Mouse (Mus musculus): ENCODE results near the gene Cdt1. TPM values are rescaled to one million over a fixed set of nuclear protein-coding genes. Genes with fewer than 3 reads are reported as not detected.

Cdt1 gene
- polyA plus RNA-seq, 1 experiment from 2014 or later: 29.0 TPM

DNA sequence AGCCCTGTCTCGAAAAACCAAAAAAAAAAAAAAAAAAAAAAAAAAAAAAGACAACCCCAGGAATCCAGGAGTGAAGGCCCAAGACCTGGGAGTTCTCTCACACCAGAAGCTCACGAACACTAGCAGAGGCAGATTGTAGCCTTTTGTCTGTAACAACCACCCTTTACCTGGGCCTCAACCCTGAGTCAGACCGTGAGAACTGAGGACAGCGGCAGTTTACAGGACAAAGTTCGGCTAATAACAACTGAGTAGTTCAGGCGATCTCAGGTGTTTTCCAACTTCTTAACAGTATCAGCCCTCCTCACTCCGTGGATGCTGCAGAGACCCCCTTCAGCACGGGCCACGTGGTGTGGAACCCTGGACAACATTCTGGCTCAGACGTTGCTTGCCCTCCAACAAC, 18.9 kb downstream of the Cdt1 start:
- H3K4me1 ChIP-seq (ENCODE audit: control insufficient read depth, insufficient read depth, low read length): no peaks in the 10 kb centered on the region
- no peak overlapping the region for H3K4me3 ChIP-seq (ENCODE audit: low read length)
- ATAC-seq (replicated peaks; ENCODE audit: extremely low read depth, insufficient read depth, low FRiP score): no peak
- no peaks in the 10 kb centered on the region for H3K9me3 ChIP-seq (replicated peaks; ENCODE audit: control insufficient read depth, low read length)
- H3K9ac ChIP-seq (ENCODE audit: low read length): no peak overlapping the region
- no peaks in the 10 kb centered on the region for H3K36me3 ChIP-seq (ENCODE audit: control insufficient read depth, insufficient read depth)
- no peak overlapping the region for H3K27ac ChIP-seq (ENCODE audit: low read length)
- WGBS: 83% methylated on average over 10 of the region's 10 CpGs
- no peak overlapping the region for H3K4me2 ChIP-seq (ENCODE audit: low read depth, low read length)
- no peaks in the 10 kb centered on the region for H3K27me3 ChIP-seq (ENCODE audit: control insufficient read depth, insufficient read depth, low read length)

DNA sequence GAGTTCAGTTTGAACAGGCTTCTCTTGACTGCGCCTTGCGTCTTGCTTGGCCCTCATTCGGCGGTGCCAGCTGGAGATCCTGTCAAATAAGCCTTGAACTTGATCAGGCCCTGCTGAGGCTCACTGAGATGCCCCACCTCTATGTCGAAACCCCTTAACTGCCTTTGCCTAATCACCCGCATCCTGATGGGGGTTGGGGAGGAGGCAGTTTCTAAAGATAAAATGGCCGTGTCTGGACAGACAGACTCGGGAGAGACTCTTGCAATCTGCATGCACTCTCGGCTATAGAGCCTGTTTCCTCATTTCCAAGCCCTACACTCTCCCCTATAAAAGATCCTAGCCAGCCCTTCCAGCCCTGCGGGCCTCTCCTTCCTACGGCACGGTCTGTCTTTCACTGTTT, 25.4 kb downstream of the Cdt1 start:
- no peaks in the 10 kb centered on the region for H3K36me3 ChIP-seq (ENCODE audit: control insufficient read depth, insufficient read depth)
- WGBS: 57% methylated on average over 12 of the region's 12 CpGs
- no peaks in the 10 kb centered on the region for H3K4me1 ChIP-seq (ENCODE audit: control insufficient read depth, insufficient read depth, low read length)
- no peak overlapping the region for H3K4me3 ChIP-seq (ENCODE audit: low read length)
- no peak overlapping the region for H3K27ac ChIP-seq (ENCODE audit: low read length)
- H3K27me3 ChIP-seq (ENCODE audit: control insufficient read depth, insufficient read depth, low read length): no peaks in the 10 kb centered on the region
- H3K9me3 ChIP-seq (replicated peaks; ENCODE audit: control insufficient read depth, low read length): no peaks in the 10 kb centered on the region
- H3K9ac ChIP-seq (ENCODE audit: low read length): no peak overlapping the region
- no peak overlapping the region for H3K4me2 ChIP-seq (ENCODE audit: low read depth, low read length)
- no peak for ATAC-seq (replicated peaks; ENCODE audit: extremely low read depth, insufficient read depth, low FRiP score)

DNA sequence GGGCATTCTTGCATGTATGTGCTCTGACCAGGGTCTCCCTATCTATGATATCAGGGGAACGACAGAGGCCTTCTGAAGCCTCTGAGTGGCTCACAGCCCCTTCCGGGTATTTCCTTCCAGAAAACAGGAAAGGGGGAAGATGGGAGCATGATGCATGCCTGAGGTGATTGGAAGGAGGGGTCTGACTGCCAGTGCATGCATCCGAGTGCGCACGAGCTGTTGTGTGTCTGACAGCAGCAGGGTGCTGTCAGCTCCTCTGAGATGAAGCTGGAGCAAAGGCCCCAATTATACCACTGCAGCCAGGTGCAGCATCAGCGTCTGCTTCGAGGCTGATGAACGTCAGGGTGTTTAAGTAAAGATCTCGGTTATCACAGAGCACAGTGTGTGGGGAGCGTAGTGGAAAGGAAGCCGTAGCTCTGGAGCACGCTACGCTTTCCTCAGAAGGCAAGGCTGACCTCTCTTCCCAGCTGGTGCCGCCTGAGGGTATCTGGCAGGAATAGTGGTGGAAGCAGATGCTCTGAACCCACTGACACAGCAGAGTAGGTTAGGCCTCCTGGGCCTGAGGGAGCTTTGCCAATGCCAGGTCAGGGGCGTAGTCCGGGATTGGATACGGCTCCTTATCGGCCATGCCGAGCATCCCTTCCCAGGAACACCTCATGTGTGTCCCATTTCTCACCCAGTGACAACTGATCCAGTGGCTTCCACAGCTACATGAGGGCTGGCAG, 26.1 kb downstream of the Cdt1 start:
- H3K36me3 ChIP-seq (ENCODE audit: control insufficient read depth, insufficient read depth): no peaks in the 10 kb centered on the region
- no peaks in the 10 kb centered on the region for H3K9me3 ChIP-seq (replicated peaks; ENCODE audit: control insufficient read depth, low read length)
- no peak overlapping the region for H3K4me3 ChIP-seq (ENCODE audit: low read length)
- ATAC-seq (replicated peaks; ENCODE audit: extremely low read depth, insufficient read depth, low FRiP score): no peak
- no peak overlapping the region for H3K27ac ChIP-seq (ENCODE audit: low read length)
- H3K4me1 ChIP-seq (ENCODE audit: control insufficient read depth, insufficient read depth, low read length): no peaks in the 10 kb centered on the region
- no peak overlapping the region for H3K9ac ChIP-seq (ENCODE audit: low read length)
- no peaks in the 10 kb centered on the region for H3K27me3 ChIP-seq (ENCODE audit: control insufficient read depth, insufficient read depth, low read length)
- WGBS: 74% methylated on average over 19 of the region's 19 CpGs
- no peak overlapping the region for H3K4me2 ChIP-seq (ENCODE audit: low read depth, low read length)

DNA sequence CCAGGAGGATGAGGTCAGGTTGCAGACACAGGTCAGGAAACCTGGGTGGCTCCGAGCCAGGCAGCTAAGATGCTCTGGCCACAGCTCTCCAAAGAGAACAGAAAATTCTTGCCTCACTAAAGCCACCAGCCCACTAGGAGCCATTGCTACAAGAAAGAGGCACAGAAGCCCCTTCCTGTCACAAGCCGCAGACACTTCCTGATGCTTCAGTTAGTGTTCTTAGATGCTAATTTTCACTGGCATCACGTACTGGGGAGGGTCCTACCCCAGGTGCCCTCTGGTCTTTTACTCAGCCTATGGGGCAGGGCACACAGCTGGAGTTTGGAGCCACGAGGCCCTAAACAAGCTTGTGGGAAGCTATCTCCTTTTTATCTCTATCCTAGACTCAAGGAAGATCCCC, 28.2 kb downstream of the Cdt1 start:
- H3K4me3 ChIP-seq (ENCODE audit: low read length): no peak overlapping the region
- ATAC-seq (replicated peaks; ENCODE audit: extremely low read depth, insufficient read depth, low FRiP score): peak; percentile 23; the same call in 1 of the 2 replicates
- H3K4me2 ChIP-seq (ENCODE audit: low read depth, low read length): no peak overlapping the region

DNA sequence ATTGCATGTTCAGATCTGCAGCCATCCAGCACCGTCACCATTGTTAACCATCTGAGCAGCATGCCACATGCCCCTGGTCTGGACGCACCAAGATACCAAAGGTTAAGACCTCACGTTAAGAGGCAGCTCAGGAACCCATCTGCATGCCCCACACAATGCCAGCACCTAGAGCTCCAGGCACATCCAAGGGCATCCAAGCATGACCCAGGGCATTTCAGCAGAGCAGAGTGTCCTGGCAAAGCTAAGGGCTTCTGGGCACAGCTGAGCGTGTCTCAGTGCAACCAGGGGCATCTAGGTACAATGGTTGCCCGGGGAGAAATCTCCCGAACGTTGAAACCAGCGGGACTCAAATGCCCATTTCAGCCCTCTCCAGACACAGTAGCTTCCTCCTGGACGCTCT, 32.9 kb downstream of the Cdt1 start:
- H3K27ac ChIP-seq (ENCODE audit: low read length): no peak overlapping the region
- H3K36me3 ChIP-seq (ENCODE audit: control insufficient read depth, insufficient read depth): no peaks in the 10 kb centered on the region
- WGBS: 89% methylated on average over 9 of the region's 9 CpGs
- no peak overlapping the region for H3K9ac ChIP-seq (ENCODE audit: low read length)
- H3K27me3 ChIP-seq (ENCODE audit: control insufficient read depth, insufficient read depth, low read length): no peaks in the 10 kb centered on the region
- ATAC-seq (replicated peaks; ENCODE audit: extremely low read depth, insufficient read depth, low FRiP score): no peak
- H3K4me1 ChIP-seq (ENCODE audit: control insufficient read depth, insufficient read depth, low read length): peaks cover 9% of the 10 kb centered on the region
- H3K4me2 ChIP-seq (ENCODE audit: low read depth, low read length): no peak overlapping the region
- H3K9me3 ChIP-seq (replicated peaks; ENCODE audit: control insufficient read depth, low read length): no peaks in the 10 kb centered on the region
- H3K4me3 ChIP-seq (ENCODE audit: low read length): no peak overlapping the region

More for the DNA sequence above, 28.2 kb downstream of the Cdt1 start:
- H3K9ac ChIP-seq (ENCODE audit: low read length): no peak overlapping the region
- no peak overlapping the region for H3K27ac ChIP-seq (ENCODE audit: low read length)
- 46% methylated on average over 4 of the region's 4 CpGs for WGBS
- H3K27me3 ChIP-seq (ENCODE audit: control insufficient read depth, insufficient read depth, low read length): no peaks in the 10 kb centered on the region
- no peaks in the 10 kb centered on the region for H3K9me3 ChIP-seq (replicated peaks; ENCODE audit: control insufficient read depth, low read length)
- H3K4me1 ChIP-seq (ENCODE audit: control insufficient read depth, insufficient read depth, low read length): no peaks in the 10 kb centered on the region
- H3K36me3 ChIP-seq (ENCODE audit: control insufficient read depth, insufficient read depth): no peaks in the 10 kb centered on the region

DNA sequence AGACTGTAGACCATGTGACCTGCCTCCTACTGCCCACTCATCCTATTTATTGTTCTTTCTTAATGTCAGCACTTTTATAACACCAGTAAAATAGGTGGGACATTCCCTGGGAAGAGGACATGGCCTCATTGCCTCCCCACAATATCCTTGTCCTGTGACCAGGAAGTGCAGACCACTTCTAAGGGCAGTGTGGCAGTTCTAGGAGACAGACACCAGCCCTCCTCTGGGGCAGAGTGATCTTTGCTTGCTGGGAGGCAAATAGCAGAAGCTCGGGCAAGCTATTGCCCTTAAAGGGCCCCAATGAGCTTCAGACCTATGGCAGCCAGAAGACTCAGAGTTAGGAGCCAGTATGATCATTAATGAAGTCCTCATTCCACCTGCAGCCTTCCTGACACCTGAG, 36.8 kb downstream of the Cdt1 start:
- H3K9ac ChIP-seq (ENCODE audit: low read length): no peak overlapping the region
- ATAC-seq (replicated peaks; ENCODE audit: extremely low read depth, insufficient read depth, low FRiP score): no peak; the same call in 1 of the 2 replicates
- H3K27me3 ChIP-seq (ENCODE audit: control insufficient read depth, insufficient read depth, low read length): no peaks in the 10 kb centered on the region
- H3K27ac ChIP-seq (ENCODE audit: low read length): peak overlapping the region; percentile 67
- no peak overlapping the region for H3K4me3 ChIP-seq (ENCODE audit: low read length)
- no peaks in the 10 kb centered on the region for H3K9me3 ChIP-seq (replicated peaks; ENCODE audit: control insufficient read depth, low read length)
- no peak overlapping the region for H3K4me2 ChIP-seq (ENCODE audit: low read depth, low read length)
- H3K4me1 ChIP-seq (ENCODE audit: control insufficient read depth, insufficient read depth, low read length): peaks cover 9% of the 10 kb centered on the region
- H3K36me3 ChIP-seq (ENCODE audit: control insufficient read depth, insufficient read depth): no peaks in the 10 kb centered on the region
- 42% methylated on average over 1 of the region's 1 CpGs for WGBS

DNA sequence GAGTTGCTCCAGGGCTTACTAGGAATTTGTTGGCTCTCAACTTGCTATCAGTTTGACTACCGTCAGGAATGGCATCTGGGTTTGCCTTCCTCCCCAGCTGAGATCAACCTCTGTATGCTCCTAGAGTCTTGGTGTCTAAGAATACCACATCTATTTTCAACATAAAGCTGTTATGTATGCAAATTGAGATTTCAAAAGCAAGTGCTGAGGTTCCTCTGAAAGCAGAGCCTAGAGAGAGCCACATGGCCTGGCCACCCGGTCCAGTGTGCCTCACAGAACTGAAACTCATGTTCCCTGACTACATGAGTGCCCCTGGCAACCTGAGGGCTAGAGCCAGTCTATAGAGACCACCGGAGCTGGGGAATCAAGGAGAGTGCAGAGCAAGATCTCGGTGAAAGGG, 37.6 kb downstream of the Cdt1 start:
- Histone ChIP-seq H3K4me2 (ENCODE audit: low read depth, low read length) (peak overlapping the region; percentile 26; the same call in 1 of the 2 replicates), H3K4me1 (ENCODE audit: control insufficient read depth, insufficient read depth, low read length) (peaks cover 11% of the 10 kb centered on the region), H3K9ac (ENCODE audit: low read length) (no peak overlapping the region), H3K27ac (ENCODE audit: low read length) (peak overlapping the region; percentile 67), H3K9me3 (replicated peaks; ENCODE audit: control insufficient read depth, low read length) (no peaks in the 10 kb centered on the region), H3K27me3 (ENCODE audit: control insufficient read depth, insufficient read depth, low read length) (no peaks in the 10 kb centered on the region), H3K36me3 (ENCODE audit: control insufficient read depth, insufficient read depth) (no peaks in the 10 kb centered on the region), H3K4me3 (ENCODE audit: low read length) (no peak overlapping the region)
- 50% methylated on average over 4 of the region's 4 CpGs for WGBS
- no peak for ATAC-seq (replicated peaks; ENCODE audit: extremely low read depth, insufficient read depth, low FRiP score)

DNA sequence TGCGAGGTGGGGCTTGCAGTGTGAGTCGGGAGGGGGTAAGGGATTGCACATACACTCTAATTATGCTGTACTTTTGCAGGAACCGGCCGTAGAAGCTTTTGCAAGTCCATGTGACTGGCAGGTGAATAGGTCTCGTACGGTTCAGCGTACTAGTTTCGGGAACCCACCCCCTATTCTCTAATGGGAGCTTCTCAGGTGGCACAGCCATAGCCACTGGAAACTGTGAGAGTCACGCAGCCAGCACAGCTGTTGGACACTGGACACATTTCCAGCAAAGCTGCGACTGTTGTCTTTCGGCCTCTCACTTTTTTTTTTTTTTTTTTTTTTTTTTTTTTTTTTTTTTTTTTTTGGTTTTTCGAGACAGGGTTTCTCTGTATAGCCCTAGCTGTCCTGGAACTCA, 39.0 kb downstream of the Cdt1 start:
- no peak overlapping the region for H3K27ac ChIP-seq (ENCODE audit: low read length)
- no peak overlapping the region for H3K4me2 ChIP-seq (ENCODE audit: low read depth, low read length)
- H3K27me3 ChIP-seq (ENCODE audit: control insufficient read depth, insufficient read depth, low read length): no peaks in the 10 kb centered on the region
- 83% methylated on average over 11 of the region's 12 CpGs for WGBS
- no peaks in the 10 kb centered on the region for H3K9me3 ChIP-seq (replicated peaks; ENCODE audit: control insufficient read depth, low read length)
- H3K4me1 ChIP-seq (ENCODE audit: control insufficient read depth, insufficient read depth, low read length): peaks cover 16% of the 10 kb centered on the region
- H3K9ac ChIP-seq (ENCODE audit: low read length): no peak overlapping the region
- no peaks in the 10 kb centered on the region for H3K36me3 ChIP-seq (ENCODE audit: control insufficient read depth, insufficient read depth)
- H3K4me3 ChIP-seq (ENCODE audit: low read length): no peak overlapping the region
- ATAC-seq (replicated peaks; ENCODE audit: extremely low read depth, insufficient read depth, low FRiP score): no peak

DNA sequence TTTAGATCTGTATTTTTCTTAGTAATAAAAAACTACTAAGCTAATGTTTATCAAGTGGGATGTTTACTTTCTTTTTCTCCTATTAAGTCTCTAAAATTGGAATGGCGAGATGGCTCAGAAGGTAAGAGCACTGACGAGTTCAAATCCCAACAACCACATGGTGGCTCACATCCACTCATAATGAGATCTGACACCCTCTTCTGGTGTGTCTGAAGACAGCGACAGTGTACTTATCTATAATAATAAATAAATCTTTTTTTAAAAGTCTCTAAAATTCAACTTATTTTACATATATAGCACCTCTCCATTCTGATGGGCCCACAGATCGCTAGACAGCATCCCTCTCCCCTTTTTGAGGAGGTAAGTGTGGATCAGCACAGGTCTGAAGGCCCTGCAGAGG, 42.4 kb downstream of the Cdt1 start:
- H3K36me3 ChIP-seq (ENCODE audit: control insufficient read depth, insufficient read depth): peaks cover 4% of the 10 kb centered on the region; the same call in 1 of the 2 replicates
- peak overlapping the region; percentile 46 for H3K9ac ChIP-seq (ENCODE audit: low read length)
- peak overlapping the region; percentile 92 for H3K4me2 ChIP-seq (ENCODE audit: low read depth, low read length)
- WGBS: 59% methylated on average over 4 of the region's 4 CpGs
- H3K27ac ChIP-seq (ENCODE audit: low read length): peak overlapping the region; percentile 20; the same call in 1 of the 2 replicates
- H3K4me1 ChIP-seq (ENCODE audit: control insufficient read depth, insufficient read depth, low read length): peaks cover 21% of the 10 kb centered on the region
- no peaks in the 10 kb centered on the region for H3K27me3 ChIP-seq (ENCODE audit: control insufficient read depth, insufficient read depth, low read length)
- no peak for ATAC-seq (replicated peaks; ENCODE audit: extremely low read depth, insufficient read depth, low FRiP score)
- peak overlapping the region; percentile 81 for H3K4me3 ChIP-seq (ENCODE audit: low read length)
- H3K9me3 ChIP-seq (replicated peaks; ENCODE audit: control insufficient read depth, low read length): no peaks in the 10 kb centered on the region
